Mouse (Mus musculus) embryo, embryonic 10.5 days (tissue): Measurements from ENCODE around the gene Tkt.

ENCODE experiments used
- DNase-seq: peaks from one replicate; pipeline ENCODE4 v3.0.0-alpha.2; 2015; ENCODE audit warnings: low spot score

The Tkt gene

GRCm38 (mm10) chr14:30585323-30585722, 37.2 kb downstream of the Tkt start:
- no peak for DNase-seq

GRCm38 (mm10) chr14:30586780-30587461, 38.8 kb downstream of the Tkt start:
- DNase-seq = no peak

GRCm38 (mm10) chr14:30590041-30590645, 42.0 kb downstream of the Tkt start:
- peak; percentile 32 for DNase-seq

- DNase-seq = no peak
These were observed 42.8 kb downstream of the Tkt start for GRCm38 (mm10) chr14:30590918-30591317.

GRCm38 (mm10) chr14:30591417-30591816, 43.3 kb downstream of the Tkt start:
- peak; percentile 84 for DNase-seq

GRCm38 (mm10) chr14:30593279-30594091, 45.3 kb downstream of the Tkt start:
- peak; percentile 50 for DNase-seq

GRCm38 (mm10) chr14:30594092-30594695, 46.0 kb downstream of the Tkt start:
- peak; percentile 82 for DNase-seq

GRCm38 (mm10) chr14:30595576-30596313, 47.6 kb downstream of the Tkt start:
- DNase-seq = no peak

- no peak for DNase-seq
These were observed 48.2 kb downstream of the Tkt start for GRCm38 (mm10) chr14:30596407-30596806.

GRCm38 (mm10) chr14:30597142-30597541, 49.0 kb downstream of the Tkt start:
- no peak for DNase-seq

GRCm38 (mm10) chr14:30606817-30607216, 58.7 kb downstream of the Tkt start:
- no peak for DNase-seq

- DNase-seq = no peak
These were observed 59.5 kb downstream of the Tkt start for GRCm38 (mm10) chr14:30607696-30608095.

GRCm38 (mm10) chr14:30608176-30608575, 60.0 kb downstream of the Tkt start:
- DNase-seq = no peak

GRCm38 (mm10) chr14:30609499-30609898, 61.3 kb downstream of the Tkt start:
- DNase-seq = no peak

GRCm38 (mm10) chr14:30610304-30610703, 62.1 kb downstream of the Tkt start:
- no peak for DNase-seq

- DNase-seq = no peak
These were observed 62.8 kb downstream of the Tkt start for GRCm38 (mm10) chr14:30610940-30611339.

- peak; percentile 78 for DNase-seq
These were observed 64.4 kb downstream of the Tkt start for GRCm38 (mm10) chr14:30612523-30612922.

- no peak for DNase-seq
These were observed 65.0 kb downstream of the Tkt start for GRCm38 (mm10) chr14:30612962-30613715.

- DNase-seq = no peak
These were observed 68.6 kb downstream of the Tkt start for GRCm38 (mm10) chr14:30616751-30617150.

- DNase-seq = no peak
These were observed 70.7 kb downstream of the Tkt start for GRCm38 (mm10) chr14:30618746-30619275.
